Mouse (Mus musculus) right cerebral cortex, postnatal 36 days (tissue): ENCODE data around the gene Clk4.

Experiments
- DNase-seq, 2 experiments: peaks; one replicate each; pipeline ENCODE4 v3.0.0; 2022; ENCODE audit warnings: low spot score in 2 of 2, mixed read lengths in 1 of 2

Gene Clk4

DNA sequence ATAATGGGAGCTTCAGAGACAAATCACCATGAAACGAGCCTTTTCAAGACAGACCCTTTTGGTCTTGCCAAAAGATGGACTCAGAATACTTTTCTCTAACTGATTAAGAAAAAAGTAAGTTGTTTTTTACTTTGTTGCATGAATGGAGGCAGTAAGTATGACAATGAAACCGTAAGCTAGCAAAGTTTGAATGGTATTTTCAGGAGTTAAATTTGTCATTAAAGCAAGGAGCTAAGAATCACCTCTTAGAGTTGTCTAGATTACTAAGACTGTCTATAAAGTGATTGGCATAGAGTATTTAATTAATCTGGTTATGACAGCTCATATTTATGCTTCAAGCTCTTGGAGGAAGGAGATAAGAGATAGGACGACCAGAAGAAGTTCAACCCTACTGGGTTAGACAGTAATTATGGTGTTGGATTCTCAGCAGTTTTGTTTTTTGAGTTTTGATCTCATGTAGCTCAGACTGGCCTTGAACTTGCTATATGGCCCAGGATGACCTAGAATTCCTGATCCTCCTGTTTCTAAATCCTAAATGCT, at the start of gene Clk4:
Clk4 (plus strand) TSS at position 51 of the 540 bp plus-strand sequence.
- no peak for DNase-seq

DNA sequence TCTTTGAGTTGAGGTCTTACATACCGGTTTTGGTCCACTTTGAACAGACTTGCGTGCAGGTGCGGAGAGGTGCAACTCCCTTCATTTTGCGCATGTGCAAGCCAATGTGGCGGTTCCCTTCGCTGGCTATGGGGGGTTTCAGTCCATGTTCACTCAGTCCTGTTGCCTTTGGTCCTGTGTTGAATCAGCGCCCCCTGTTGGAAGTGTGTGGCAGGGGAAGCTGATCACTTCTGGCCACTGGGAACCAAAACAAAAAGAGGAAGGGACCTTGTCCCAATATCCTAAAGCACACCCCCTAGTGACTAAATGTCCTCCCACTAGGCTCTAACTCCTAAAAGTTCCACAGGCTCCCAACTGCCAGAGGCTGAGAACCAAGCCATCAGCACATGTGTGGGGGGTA, 47.5 kb upstream of the Clk4 start:
- DNase-seq = no peak

DNA sequence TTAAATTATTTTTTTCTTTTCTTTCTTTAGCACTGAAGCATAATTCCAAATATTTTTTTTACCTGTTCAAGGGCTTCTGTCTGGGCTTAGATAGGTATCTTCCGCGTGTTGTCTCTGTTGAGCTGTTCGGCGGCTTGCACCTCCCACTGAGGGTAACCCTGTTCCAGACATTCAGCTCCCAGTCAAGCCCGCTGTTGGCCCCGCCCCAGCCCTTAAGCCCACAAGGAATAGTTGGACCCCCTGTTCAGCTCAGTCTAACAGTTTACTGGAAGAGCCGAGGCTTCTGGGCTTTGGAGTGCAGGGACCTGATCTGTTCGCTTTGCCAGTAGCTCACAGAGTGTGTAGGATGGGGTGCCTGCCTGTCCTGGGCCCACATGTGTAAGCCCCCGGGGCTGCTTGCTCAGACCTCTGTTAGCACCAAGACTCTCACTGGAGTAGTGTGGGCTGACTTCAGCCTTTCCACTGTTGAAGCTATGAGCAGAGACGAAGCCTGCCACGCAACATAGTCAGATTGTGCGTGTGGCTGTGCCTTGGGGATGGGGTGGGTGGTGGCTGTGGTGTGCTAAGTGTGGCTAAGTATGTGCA, 42.0 kb upstream of the Clk4 start:
- DNase-seq = no peak

- no peak for DNase-seq
Measured at GRCm38 (mm10) chr11:51220308-51220707, 41.2 kb upstream of the Clk4 start, which contains the start of gene Gm12569. Gm12569 (plus strand) TSS chr11:51220473.

DNA sequence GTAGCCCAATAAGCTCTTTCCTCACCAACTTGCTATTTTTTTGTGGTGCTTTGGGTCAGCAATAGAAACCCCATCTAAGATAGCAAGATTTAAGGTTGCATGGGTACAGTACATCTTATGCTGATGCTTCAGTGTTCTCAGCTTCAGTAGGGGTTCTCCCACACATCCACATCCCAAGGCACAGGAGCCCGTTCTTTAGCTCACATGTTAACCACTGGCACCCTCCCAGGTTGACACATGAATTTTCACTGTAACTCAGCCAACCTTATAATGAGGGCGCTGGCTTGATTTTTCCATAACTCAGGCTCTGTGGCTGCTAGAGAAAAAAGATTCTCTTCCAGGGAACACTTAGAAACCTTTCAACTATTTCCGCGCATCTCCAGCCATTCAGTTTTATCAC, 34.4 kb upstream of the Clk4 start:
- DNase-seq = peak; percentile 62 to 75

DNA sequence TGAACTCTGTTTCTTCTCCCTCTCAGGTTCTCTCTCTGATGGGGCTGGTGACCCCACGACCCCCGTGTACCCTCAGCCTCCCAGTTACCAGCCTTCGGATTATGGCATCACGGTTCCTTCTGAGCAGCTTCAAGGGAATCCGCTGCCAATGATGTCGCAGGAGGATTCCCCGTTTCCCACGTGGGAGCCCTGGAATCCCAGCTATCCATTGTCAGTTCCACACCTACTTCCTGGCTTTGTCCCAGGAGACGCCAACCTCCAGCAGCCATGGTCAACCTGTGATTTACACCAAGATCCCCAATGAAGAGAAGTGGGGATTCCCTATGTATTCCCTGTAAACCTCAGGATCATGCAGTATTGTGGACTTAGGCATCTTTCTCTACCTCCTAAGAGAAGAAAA, 26.9 kb upstream of the Clk4 start:
- no peak for DNase-seq

- no peak for DNase-seq
Measured at GRCm38 (mm10) chr11:51242897-51243296, 18.6 kb upstream of the Clk4 start.

DNA sequence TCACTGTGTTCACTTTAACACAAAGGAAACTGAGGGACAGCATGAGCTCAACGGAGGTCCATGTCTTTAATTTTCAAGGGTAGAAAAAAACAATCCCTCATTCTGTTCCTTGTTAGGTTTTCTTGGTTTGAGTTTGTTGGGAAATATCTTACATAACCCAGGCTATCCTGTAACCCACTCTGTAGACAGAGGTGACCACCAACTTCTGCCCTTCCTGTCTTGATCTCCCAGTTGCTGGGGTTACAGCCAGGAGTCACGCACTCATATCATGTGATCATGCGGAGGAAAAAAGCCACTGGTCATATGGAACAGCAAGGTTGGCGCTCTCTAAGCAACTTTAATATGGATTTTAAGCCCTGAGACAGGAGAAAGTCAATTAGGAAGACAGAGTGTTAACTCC, 4.5 kb upstream of the Clk4 start:
- no peak for DNase-seq

GRCm38 (mm10) chr11:51262342-51263285, 1.1 kb downstream of the Clk4 start, which contains the start of gene BC049762:
BC049762 (minus strand) TSS chr11:51263046.
- peak; percentile 97 to 98 for DNase-seq

GRCm38 (mm10) chr11:51263286-51263831, 1.8 kb downstream of the Clk4 start:
- DNase-seq = peak in 1 of 2 experiments; percentile 40

DNA sequence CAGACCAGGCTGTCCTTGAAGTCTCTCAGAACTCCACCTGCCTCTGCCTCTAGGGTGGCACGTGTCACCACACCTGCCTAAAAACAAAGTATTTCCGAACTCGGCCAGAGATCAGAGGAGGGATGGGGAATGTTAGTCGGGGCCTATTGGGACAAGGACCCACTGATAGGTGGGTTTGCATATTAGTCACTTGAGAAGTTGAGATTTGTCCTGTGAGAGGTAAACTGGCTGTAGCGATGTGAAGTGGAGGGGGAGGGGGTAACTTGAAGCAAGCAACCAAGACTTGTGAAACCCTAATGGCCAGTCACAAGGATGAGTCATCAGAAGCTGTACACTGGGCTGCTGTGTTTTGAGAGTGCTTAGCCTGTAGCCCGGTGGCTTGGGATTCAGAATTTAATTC, 2.8 kb downstream of the Clk4 start:
- no peak for DNase-seq

- no peak for DNase-seq
Measured at GRCm38 (mm10) chr11:51265326-51265725, 3.8 kb downstream of the Clk4 start.

DNA sequence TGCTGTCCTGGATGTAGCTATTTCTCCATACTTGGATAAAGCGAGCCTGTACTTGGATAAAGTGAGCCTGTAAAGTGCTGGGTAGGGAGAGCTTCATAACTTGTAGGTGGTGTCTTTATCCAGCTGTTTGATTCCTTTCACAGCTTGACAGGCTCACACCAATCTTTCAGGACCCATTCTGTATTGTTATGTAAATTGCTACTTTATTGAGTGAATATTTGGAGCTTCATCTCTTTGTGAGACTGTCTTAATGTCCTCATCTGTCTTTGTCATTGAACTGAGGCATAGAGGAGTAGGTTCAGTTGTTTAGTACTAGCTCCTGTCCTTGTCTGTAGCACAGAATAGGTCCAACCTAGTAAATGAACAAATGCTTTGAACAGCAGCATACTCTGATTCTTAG, 12.9 kb downstream of the Clk4 start:
- no peak for DNase-seq

- DNase-seq = peak in 1 of 2 experiments; percentile 32
Measured at GRCm38 (mm10) chr11:51289564-51290041, 28.1 kb downstream of the Clk4 start, which contains the start of gene Col23a1. Col23a1 (plus strand) TSS chr11:51289920.

DNA sequence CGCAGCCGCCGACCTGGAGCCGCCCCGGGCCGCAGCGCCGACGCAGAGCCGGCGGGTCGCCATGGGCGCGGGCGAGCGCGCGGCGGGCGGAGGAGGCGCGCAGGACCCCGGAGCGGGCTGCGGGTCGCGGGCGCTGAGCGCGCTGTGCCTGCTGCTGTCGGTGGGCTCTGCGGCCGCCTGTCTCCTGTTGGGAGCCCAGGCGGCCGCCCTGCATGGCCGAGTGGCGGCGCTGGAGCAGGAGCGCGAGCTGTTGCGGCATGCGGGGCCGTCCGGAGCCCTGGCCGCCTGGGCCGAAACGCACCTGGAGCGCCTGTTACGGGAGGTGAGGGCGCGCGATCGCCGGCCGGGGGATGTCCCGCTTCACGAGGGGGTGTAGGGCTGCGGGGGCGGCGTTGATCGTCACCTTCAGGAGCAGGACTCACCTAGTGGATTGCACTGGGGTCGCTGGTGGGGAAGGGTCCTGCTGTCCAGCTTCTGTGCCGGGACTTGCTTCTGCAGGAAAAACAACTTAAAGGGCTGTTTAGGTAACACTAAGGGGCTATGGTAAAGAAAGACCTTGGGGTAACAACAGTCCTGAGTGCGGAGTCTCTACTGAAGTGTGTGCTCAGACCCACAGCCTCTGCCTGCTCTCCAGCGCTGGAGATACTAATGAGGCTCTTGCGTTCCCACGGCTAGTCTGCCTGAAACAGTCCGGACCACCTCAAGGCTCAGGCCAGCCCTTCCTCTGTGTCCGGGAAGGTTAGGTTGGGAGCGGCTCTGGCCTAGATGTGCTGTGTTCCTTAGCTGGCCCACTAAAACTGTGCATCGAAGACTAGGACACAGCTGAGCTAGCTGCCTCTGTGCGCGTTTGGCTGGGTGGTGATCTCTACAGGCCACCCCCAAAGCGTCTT, 28.8 kb downstream of the Clk4 start:
- no peak for DNase-seq

DNA sequence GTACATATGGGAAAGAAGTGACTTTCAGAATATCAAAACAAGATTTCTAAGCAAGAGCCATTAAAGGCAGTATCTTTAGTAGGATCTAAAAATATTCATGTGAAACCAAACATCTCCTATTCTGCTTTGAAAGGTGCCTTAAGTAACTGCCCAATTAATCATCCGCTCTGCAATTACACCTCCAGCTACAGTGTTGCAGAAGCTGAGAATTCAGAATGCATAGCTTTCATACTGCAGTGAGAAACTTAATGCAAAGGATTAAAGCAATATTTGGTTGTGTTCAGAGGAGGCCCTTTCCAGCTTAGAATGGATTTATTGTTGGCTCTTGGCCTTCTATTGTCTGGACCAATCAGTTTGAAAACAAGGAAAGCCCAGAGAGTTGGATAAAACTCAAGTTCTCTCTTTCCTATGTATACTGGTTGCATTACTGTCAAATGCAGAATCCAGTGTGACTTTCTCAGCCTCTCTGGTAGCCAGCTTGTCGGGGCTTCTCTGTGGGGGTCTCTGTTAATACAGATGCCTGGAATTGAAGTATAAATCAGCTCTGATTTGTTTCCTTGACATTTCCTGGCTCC, 32.5 kb downstream of the Clk4 start:
- DNase-seq = no peak

GRCm38 (mm10) chr11:51295742-51296141, 34.2 kb downstream of the Clk4 start:
- DNase-seq = no peak

DNA sequence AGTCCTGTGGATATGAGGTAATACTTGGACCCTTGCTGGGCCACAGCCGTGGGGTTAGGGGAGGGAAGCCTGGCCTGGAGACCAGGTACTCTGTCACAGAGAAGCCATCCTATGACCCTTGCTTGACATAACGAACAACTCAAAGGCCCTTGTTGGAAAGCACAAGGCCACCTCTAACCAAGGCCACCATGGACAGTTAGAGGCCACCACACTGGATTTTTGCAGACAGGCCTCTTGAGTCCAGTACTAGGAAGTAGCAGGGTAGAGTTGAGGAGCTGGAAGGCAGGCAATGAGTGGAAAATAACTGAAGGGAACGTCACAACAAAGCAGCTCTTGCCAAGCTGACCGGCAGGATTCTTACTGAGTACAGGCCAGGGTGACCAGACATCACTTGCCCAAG, 37.2 kb downstream of the Clk4 start:
- DNase-seq = no peak

DNA sequence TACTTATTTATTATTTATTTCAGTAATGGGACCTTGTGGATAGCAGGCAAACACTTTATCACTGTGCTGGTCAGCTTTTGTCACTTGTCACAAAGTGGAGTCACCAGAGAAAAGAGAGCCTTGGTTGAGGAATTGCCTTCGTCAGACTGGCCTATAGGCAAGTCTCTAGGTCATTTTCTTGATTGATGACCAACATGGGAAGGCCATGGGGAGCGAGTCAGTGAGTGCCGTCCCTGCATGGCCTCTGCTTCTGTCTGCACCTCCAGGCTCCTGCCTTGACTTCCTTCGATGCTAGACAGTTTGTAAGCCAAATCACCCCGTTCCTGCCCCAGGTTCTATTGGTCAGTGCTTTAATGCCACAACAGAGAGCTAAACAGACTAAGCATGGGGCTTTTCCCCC, 40.9 kb downstream of the Clk4 start:
- DNase-seq = no peak

GRCm38 (mm10) chr11:51303981-51304553, 42.5 kb downstream of the Clk4 start:
- DNase-seq = peak in 1 of 2 experiments; percentile 12
